Mouse (Mus musculus) embryonic facial prominence, embryonic 15.5 days (tissue): ENCODE results near the gene Gm7271. TPM values are rescaled to one million over a fixed set of nuclear protein-coding genes. Genes with fewer than 3 reads are reported as not detected.

ENCODE experiments used
- polyA plus RNA-seq: library from polyadenylated mRNA; unstranded; fragments of >200 nt; fragmentation: Nextera tagmentation; extraction: Ambion mirVana; gene quantifications from 2 replicates; pipeline ENCODE4 v1.2.1, GENCODE M21; 2015

The Gm7271 gene
- polyA plus RNA-seq, 1 experiment from 2014 or later: not detected

Other genes starting within 250 kb of the Gm7271 start
- gene Clock, start 179.2 kb upstream of the Gm7271 start, polyA plus RNA-seq: 11.8 and 12.7 TPM in 2 replicates
- gene Pdcl2, start 152.9 kb upstream of the Gm7271 start, polyA plus RNA-seq: not detected in 2 replicates
- gene Nmu, start 120.3 kb upstream of the Gm7271 start, polyA plus RNA-seq: 0.42 and 0.61 TPM in 2 replicates
- gene Exoc1, start 45.3 kb downstream of the Gm7271 start, polyA plus RNA-seq: 29.7 and 30.3 TPM in 2 replicates
- 7.2 and 8.0 TPM in 2 replicates for gene Cep135, start 104.7 kb downstream of the Gm7271 start, polyA plus RNA-seq
- gene C530008M17Rik, start 172.5 kb downstream of the Gm7271 start, polyA plus RNA-seq: 16.9 and 17.0 TPM in 2 replicates